Mouse (Mus musculus) lung, adult 2 months (tissue): Measurements from ENCODE around the gene Msmb.

Experiments used
- CTCF ChIP-seq: fragments of 200-500 bp; IDR thresholded peaks from 2 replicates; pipeline ENCODE4 v1.5.1; 2011; ENCODE audit warnings: mild to moderate bottlenecking, low read length, control low read depth; ENCODE audit not compliant: insufficient read depth
- POLR2A ChIP-seq: fragments of 200-500 bp; IDR thresholded peaks from 2 replicates; pipeline ENCODE4 v1.6.1; 2011; ENCODE audit warnings: low read depth, mild to moderate bottlenecking, control low read depth, low read length, borderline replicate concordance; ENCODE audit errors: extremely low read depth

DNA sequence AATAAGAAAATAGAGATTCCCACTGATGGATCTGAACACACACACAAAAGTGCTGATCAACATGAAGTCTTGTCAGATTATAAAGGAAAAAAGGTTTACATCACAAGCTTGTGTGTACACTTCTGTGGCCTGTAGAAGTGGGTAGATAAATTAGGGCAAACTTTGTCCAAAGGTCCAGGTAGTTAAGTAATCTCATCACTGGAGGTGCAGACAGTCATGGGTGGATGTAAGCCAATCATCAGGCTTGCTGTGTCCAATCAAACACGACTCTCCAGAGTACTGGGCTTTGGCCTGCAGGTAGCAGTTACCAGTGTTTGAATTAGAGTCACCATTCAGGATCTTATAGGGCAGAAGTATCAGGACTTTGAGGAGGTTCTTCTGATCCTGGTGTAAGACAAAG lies 48.8 kb upstream of the Msmb start:
- TF ChIP-seq CTCF (no peak), POLR2A (no peak)
